Mouse (Mus musculus) liver, embryonic 11.5 days (tissue): Measurements from ENCODE around the gene Slc39a5. TPM values are rescaled to one million over a fixed set of nuclear protein-coding genes. Genes with fewer than 3 reads are reported as not detected.

Experiments
- microRNA-seq: library from miRNA; unstranded; fragments of <30 nt; microRNA quantifications from one replicate; pipeline ENCODE4, GENCODE M21; 2017; ENCODE audit warnings: borderline number of aligned reads
- polyA plus RNA-seq: library from polyadenylated mRNA; unstranded; fragments of >200 nt; fragmentation: Nextera tagmentation; extraction: Ambion mirVana; gene quantifications from 2 replicates; pipeline ENCODE4 v1.2.1, GENCODE M21; 2014

Gene Slc39a5
- polyA plus RNA-seq, 1 experiment from 2014 or later, result 17.6 TPM

Small RNA genes lying within 50 kb of the gene (microRNA-seq; reads per million reads assigned to microRNA genes)
- gene Gm25361, result not detected
- not detected for gene Gm26308
- gene Mir6914, result 1.1 reads per million
- 2.1 reads per million for gene Mir6915

Other genes with a start within 250 kb of the Slc39a5 start
- gene Rbms2, start 220.9 kb downstream of the Slc39a5 start, polyA plus RNA-seq, result 14.6 and 17.0 TPM in 2 replicates
- 3.1 and 3.4 TPM in 2 replicates for gene Gls2, start 206.8 kb downstream of the Slc39a5 start, polyA plus RNA-seq
- 32.4 and 37.4 TPM in 2 replicates for gene Spryd4, start 189.4 kb downstream of the Slc39a5 start, polyA plus RNA-seq
- 0.08 TPM in 1 of 2 replicates, not detected in the other for gene Mip, start 175.4 kb downstream of the Slc39a5 start, polyA plus RNA-seq
- 67.5 and 71.2 TPM in 2 replicates for gene Timeless, start 169.2 kb downstream of the Slc39a5 start, polyA plus RNA-seq
- gene Apon, start 147.1 kb downstream of the Slc39a5 start, polyA plus RNA-seq, result 0.43 and 0.92 TPM in 2 replicates
- 25.0 and 28.0 TPM in 2 replicates for gene Apof, start 132.6 kb downstream of the Slc39a5 start, polyA plus RNA-seq
- 12.5 and 14.9 TPM in 2 replicates for gene Stat2, start 130.7 kb downstream of the Slc39a5 start, polyA plus RNA-seq
- 0.12 and 0.22 TPM in 2 replicates for gene Il23a, start 102.5 kb downstream of the Slc39a5 start, polyA plus RNA-seq
- gene Pan2, start 97.9 kb downstream of the Slc39a5 start, polyA plus RNA-seq, result 27.8 and 29.9 TPM in 2 replicates
- 195 and 221 TPM in 2 replicates for gene Cnpy2, start 78.8 kb downstream of the Slc39a5 start, polyA plus RNA-seq
- gene Cs, start 63.5 kb downstream of the Slc39a5 start, polyA plus RNA-seq, result 255 and 280 TPM in 2 replicates
- 8.4 and 10.5 TPM in 2 replicates for gene Coq10a, start 32.2 kb downstream of the Slc39a5 start, polyA plus RNA-seq
- gene Ankrd52, start 24.1 kb downstream of the Slc39a5 start, polyA plus RNA-seq, result 12.2 and 13.4 TPM in 2 replicates
- 101 and 104 TPM in 2 replicates for gene Nabp2, start 10.3 kb upstream of the Slc39a5 start, polyA plus RNA-seq
- 19.1 and 20.4 TPM in 2 replicates for gene Rnf41, start 10.4 kb upstream of the Slc39a5 start, polyA plus RNA-seq
- gene Smarcc2, start 58.0 kb upstream of the Slc39a5 start, polyA plus RNA-seq, result 59.0 and 59.7 TPM in 2 replicates
- gene Myl6, start 92.9 kb upstream of the Slc39a5 start, polyA plus RNA-seq, result 639 and 685 TPM in 2 replicates
- gene Myl6b, start 97.5 kb upstream of the Slc39a5 start, polyA plus RNA-seq, result 3.9 and 4.2 TPM in 2 replicates
- 19.1 TPM in 2 replicates for gene Esyt1, start 124.6 kb upstream of the Slc39a5 start, polyA plus RNA-seq
- 9.9 and 11.1 TPM in 2 replicates for gene Zc3h10, start 146.5 kb upstream of the Slc39a5 start, polyA plus RNA-seq
- gene Rpl41, start 148.1 kb upstream of the Slc39a5 start, polyA plus RNA-seq, result 3,476 and 3,859 TPM in 2 replicates
- 384 and 397 TPM in 2 replicates for gene Pa2g4, start 164.8 kb upstream of the Slc39a5 start, polyA plus RNA-seq
- gene Erbb3, start 188.4 kb upstream of the Slc39a5 start, polyA plus RNA-seq, result 3.0 and 3.7 TPM in 2 replicates
- 848 and 955 TPM in 2 replicates for gene Rps26, start 225.5 kb upstream of the Slc39a5 start, polyA plus RNA-seq
- 0.96 and 1.3 TPM in 2 replicates for gene Ikzf4, start 244.8 kb upstream of the Slc39a5 start, polyA plus RNA-seq